Mouse (Mus musculus) T-cell, adult 66 days (primary cell): Measurements from ENCODE around the gene Mpnd. TPM values are rescaled to one million over a fixed set of nuclear protein-coding genes. Genes with fewer than 3 reads are reported as not detected.

ENCODE experiments used
- total RNA-seq, 2 experiments: library from RNA; stranded (reverse); gene quantifications; 3 replicates in 1 of 2; 4 replicates in 1 of 2; pipeline ENCODE4 v1.2.4; 2023

Mpnd gene
- 10 to 100 TPM; 66.1 to 69.1 TPM for total RNA-seq

DNA sequence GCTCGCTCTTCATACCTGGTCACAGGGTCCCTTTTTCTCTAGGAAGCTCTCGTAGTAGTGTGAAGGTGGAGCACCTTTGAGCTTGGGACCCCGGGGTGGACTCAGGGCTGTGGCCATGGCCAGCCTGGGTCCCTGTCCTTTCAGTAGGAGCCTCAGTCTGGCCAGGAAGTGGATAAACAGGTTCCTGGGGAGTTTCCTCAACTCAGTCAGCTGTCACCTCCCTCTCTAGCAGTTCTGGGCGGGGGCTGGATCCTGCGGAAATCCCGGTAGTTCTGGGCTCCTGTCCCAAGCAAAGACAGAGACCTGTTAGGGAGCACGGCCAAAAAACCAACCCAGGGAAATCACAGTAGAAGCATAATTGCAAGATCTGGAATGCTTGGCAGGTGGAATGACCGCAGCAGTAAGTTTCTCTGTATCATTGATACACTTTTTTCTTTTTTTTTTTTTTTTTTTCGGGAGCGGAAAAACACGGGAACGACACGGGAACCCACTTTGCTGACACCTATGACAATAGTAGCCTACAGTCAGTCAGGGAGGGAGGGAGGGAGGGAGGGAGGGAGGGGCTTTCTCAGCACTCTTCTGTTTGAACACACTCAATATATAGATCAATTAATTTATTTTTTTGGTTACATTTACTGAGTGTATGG is at the start of gene Mpnd, which contains the start of gene Stap2:
Gene Mpnd, plus strand, starts transcription at position 297 of the 647 bp plus-strand sequence.
Gene Stap2, minus strand, starts transcription at position 170 of the 647 bp plus-strand sequence.

DNA sequence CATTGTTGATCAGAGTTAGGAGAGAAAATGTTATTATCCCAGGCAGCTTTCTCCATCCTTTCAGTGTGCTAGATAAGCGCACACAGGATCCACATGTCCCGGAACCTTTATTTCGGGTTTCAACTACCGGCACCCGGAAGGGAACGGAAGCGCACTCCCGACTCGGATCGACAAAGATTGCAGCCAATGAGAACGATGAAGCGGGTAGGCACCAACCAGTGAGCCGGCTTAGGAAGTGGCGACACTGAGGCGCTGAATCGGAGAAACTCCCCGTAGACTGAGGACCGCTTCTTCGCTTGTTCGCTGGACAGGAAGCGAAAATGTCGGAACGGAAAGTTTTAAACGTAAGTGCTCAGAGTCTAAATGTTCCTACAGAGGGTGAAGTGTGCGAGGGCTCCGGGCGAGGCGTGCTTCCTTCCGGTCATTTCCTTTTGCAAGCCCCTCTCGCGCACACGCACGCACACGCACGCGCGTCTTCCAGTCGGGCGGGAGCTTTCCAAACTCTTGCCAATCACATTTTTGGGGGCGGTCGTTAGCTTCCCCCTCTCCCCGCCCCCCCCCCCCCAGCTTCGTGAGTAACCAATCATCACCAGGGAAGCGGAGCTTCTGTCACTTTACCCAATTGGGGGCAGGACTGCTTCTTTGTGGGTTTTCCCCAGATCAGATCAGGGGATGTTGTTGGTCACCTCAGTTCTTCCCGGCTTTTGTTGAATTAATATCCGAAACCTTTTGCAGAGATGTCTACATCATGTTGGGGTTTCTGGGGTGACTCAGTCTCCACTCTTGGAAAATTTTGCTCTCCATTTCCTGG is 46.4 kb upstream of the Mpnd start, which contains the start of gene Yju2:
Gene Yju2, plus strand, starts transcription at position 182 of the 811 bp plus-strand sequence.

DNA sequence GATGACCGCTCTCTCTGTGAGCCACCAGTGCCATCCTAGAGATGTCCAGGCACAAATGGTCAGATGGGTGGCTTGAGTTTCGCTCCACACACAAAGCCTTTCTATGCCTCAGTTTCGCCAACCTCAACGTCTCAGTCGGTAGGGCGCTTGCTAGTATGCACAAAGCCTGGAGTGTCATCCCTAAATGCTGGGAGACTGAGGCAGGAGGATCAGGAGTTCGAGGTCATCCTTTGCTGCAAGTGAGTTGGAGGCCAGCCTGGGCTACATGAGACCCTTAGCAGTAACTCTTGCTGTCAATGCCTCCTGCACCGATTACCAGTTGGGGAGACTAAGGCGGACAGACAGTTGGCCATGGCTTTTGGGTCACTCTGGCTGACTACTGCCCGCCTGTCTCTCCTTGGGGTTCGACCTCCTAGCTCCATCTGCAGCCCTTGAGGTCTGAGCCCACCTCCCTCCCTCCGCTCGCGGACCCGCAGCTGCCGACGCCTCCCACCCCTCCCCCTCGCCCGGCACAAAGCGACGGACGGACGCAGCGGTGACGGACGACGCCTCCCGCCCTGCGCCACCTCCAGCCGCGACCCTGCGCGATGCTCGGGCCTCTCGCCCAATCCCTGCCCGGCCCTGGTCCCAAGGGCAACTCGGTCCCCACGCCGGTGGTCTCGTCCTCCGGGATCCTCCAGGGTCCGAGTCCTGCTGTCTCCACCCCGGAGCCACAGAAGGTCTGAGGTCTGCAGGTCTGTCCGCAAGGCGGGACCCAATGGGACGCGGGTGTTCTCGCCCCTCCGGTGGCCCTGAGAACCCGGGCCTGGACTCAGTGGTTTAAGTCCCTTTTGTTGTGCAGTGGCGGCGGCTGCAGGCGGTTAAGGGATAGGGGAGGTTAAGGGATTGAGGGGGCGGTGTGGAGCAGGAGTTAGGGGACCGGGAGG is 35.3 kb upstream of the Mpnd start, which contains the start of gene Shd:
Gene Shd, plus strand, starts transcription at position 502 of the 926 bp plus-strand sequence.

GRCm38 (mm10) chr17:55986030-55986961 is 19.2 kb upstream of the Mpnd start, which contains the start of gene Fsd1:
Gene Fsd1, plus strand, starts transcription at chr17:55986509.

GRCm38 (mm10) chr17:56036176-56036900 is 30.8 kb downstream of the Mpnd start, which contains the start of gene Sh3gl1:
Gene Sh3gl1, minus strand, starts transcription at chr17:56036635.

DNA sequence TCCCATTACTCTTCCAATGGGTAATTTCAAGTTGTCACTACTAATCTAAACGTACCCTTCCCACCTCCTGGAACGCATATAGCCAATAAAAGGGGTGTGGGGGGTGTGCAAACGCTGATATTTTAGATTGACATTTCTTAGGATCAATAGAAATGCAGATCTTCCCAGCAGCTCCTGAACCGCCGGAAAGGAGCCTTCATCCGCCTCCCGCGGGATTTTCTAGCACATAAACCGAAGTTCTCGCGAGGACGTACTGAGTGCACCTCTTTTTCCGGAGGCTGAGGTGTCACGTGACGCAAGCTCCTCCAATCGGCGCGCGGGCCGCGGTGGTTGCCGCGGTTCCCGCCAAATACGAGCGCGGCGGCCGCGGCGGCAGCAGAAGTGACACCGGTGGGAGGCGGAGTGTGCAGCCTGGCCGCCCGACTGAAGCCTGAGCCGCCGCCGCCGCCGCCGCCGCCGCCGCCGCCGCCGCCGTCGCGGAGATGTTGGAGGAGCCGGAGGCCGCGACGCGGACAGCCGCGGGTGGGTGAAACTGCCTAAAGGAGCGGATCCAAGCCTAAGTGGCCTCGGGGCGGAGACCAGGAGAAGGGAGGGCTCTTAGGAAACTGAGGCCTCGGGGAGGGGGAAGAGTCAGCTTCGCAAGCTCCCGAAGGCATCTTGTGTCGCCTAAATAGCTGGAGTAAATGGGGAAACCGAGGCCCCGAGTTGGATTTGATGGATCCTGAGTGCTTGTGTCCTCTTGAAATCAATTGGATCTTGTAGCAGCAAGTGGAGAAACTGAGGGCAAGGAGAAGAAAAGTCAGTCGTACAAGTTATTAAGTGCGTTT is 34.7 kb downstream of the Mpnd start, which contains the start of gene Chaf1a:
Gene Chaf1a, plus strand, starts transcription at position 410 of the 827 bp plus-strand sequence.

Other genes starting within 250 kb of the Mpnd start
- gene Zfp119a, start 126.8 kb upstream of the Mpnd start, total RNA-seq: 10 to 100 TPM; 11.9 to 12.2 TPM
- 10 to 100 TPM; 21.4 to 32.0 TPM for gene Zfp959, start 113.6 kb upstream of the Mpnd start, total RNA-seq
- 1 to 10 TPM; 3.5 to 4.7 TPM for gene Zfp119b, start 56.2 kb upstream of the Mpnd start, total RNA-seq
- 1 to 10 TPM; 1.0 to 1.3 TPM for gene Ebi3, start 53.1 kb upstream of the Mpnd start, total RNA-seq
- 10 to 100 TPM; 51.6 to 63.7 TPM for gene Yju2, start 46.6 kb upstream of the Mpnd start, total RNA-seq
- 1 to 10 TPM; 6.4 to 7.9 TPM for gene Shd, start 35.2 kb upstream of the Mpnd start, total RNA-seq
- not detected for gene Fsd1, start 19.2 kb upstream of the Mpnd start, total RNA-seq
- 1 to 10 TPM in 1 of 2 experiments, under 1 TPM in 1; 0.84 to 2.4 TPM for gene Stap2, start 127 bp upstream of the Mpnd start, total RNA-seq
- gene Sh3gl1, start 30.9 kb downstream of the Mpnd start, total RNA-seq: 100 to 1,000 TPM; 125 to 126 TPM
- gene Chaf1a, start 34.7 kb downstream of the Mpnd start, total RNA-seq: 1 to 10 TPM; 3.4 to 5.1 TPM
- gene Ubxn6, start 69.3 kb downstream of the Mpnd start, total RNA-seq: 10 to 100 TPM; 66.9 to 74.8 TPM
- gene Hdgfl2, start 73.9 kb downstream of the Mpnd start, total RNA-seq: 100 to 1,000 TPM; 103 to 106 TPM
- not detected for gene Plin4, start 104.1 kb downstream of the Mpnd start, total RNA-seq
- gene Plin5, start 111.9 kb downstream of the Mpnd start, total RNA-seq: not detected
- gene Lrg1, start 116.3 kb downstream of the Mpnd start, total RNA-seq: not detected
- gene Sema6b, start 134.6 kb downstream of the Mpnd start, total RNA-seq: not detected
- gene Tnfaip8l1, start 156.8 kb downstream of the Mpnd start, total RNA-seq: 10 to 100 TPM; 13.1 to 14.9 TPM
- gene Mydgf, start 178.2 kb downstream of the Mpnd start, total RNA-seq: 10 to 100 TPM; 51.6 to 52.0 TPM
- 10 to 100 TPM; 50.3 to 51.5 TPM for gene Dpp9, start 213.2 kb downstream of the Mpnd start, total RNA-seq